29 mouse cellular contexts compared by ENCODE assay signal in the genomic region with DNA sequence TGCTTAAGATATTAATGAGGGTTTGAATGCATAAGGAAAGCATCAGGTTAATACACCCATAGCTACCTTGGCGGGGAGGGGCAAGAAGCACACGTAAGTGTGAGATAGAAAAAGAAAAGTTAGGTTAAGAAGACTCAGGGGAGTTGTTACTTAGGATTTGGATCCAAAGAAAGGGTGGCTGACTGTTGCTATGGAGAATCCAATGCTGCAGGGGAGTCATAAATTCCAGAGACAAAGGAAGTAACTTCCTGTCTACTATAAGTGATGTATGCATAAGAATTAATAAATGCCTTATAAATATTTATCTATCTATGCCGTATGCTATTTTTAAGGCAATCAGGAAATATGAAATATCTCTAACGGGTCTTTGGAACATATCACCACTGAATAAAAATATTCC.
DNase-seq lines count a peak whose midpoint lies in the region; ATAC-seq and TF ChIP-seq lines count a peak whose summit lies in the region.
"Had no signal": no experiment of that assay in that cellular context is flagged by ENCODE, and none has a peak within 500 bp of the region (broad histone marks: within the 10 kb centered on the region; RNA-seq: fewer than 3 reads in every experiment).

No protein-coding gene starts in this region.

- no peak for DNase-seq in limb, embryonic 10.5 days (ENCODE audit: low spot score)
- no peak for DNase-seq in limb, embryonic 14.5 days (ENCODE audit: low spot score)
- no peak for DNase-seq in left cerebral cortex, postnatal 36 days (ENCODE audit: low spot score in 2 of 2)
- DNase-seq: adrenal gland, postnatal 25 days; B cell, adult 2 months; cerebellum, adult 11-12 months; cerebellum, adult 9-11 months; gastrocnemius, adult 2 months; gastrocnemius, postnatal 36 days; heart, adult 18-20 months; heart, postnatal 36 days; kidney, postnatal 36 days; liver; lung, adult 2 months; lung, postnatal 14 days had no signal

- H3K4me2 ChIP-seq in limb, embryonic 13.5 days (replicated peaks), result no peak overlapping the region
- H3K4me2 ChIP-seq in limb, embryonic 14.5 days (replicated peaks; ENCODE audit: low read depth, low read length, severe bottlenecking), result no peak overlapping the region
- no peak overlapping the region for H3K4me2 ChIP-seq in neural tube, embryonic 14.5 days (ENCODE audit: low read depth, low read length)
- H3K4me2 ChIP-seq: forebrain, embryonic 12.5 days; heart, embryonic 11.5 days; hindbrain, embryonic 12.5 days; midbrain, embryonic 12.5 days had no signal

- H3K27ac ChIP-seq in limb, embryonic 13.5 days, result no peak overlapping the region
- H3K27ac ChIP-seq in limb, embryonic 10.5 days, result no peak overlapping the region
- peak overlapping the region; percentile 52; the same call in 1 of the 2 replicates for H3K27ac ChIP-seq in embryonic fibroblast, embryonic 13.5 days (ENCODE audit: insufficient read depth, low read length)
- H3K27ac ChIP-seq in limb, embryonic 14.5 days (replicated peaks; ENCODE audit: low read depth, low read length), result no peak overlapping the region
- no peak overlapping the region for H3K27ac ChIP-seq in neural tube, embryonic 14.5 days (ENCODE audit: low read depth, low read length)
- H3K27ac ChIP-seq: embryonic facial prominence, embryonic 13.5 days; forebrain, embryonic 12.5 days; gastrocnemius, adult 2 months; hindbrain, embryonic 12.5 days; left cerebral cortex, adult 2 months; liver, embryonic 14.5 days had no signal

- no peak for TF ChIP-seq POLR2A in embryonic fibroblast, embryonic 13.5 days (IDR thresholded peaks at IDR 0.05; ENCODE audit: low read depth, low read length)
- no peak for TF ChIP-seq POLR2A in limb, embryonic 14.5 days (IDR thresholded peaks at IDR 0.05; ENCODE audit: borderline replicate concordance, extremely low read depth, insufficient read depth, insufficient read length)

- no peak for TF ChIP-seq CTCF in embryonic fibroblast, embryonic 13.5 days (IDR thresholded peaks at IDR 0.05; ENCODE audit: borderline replicate concordance, insufficient read depth, low read length)

- ATAC-seq in limb, embryonic 13.5 days (ENCODE audit: low FRiP score, low read depth), result peak; percentile 48; the same call in 1 of the 2 replicates
- ATAC-seq in limb, embryonic 14.5 days (ENCODE audit: low FRiP score, low read depth), result peak; percentile 37; the same call in 1 of the 2 replicates
- ATAC-seq in neural tube, embryonic 14.5 days (ENCODE audit: low read depth), result peak; percentile 50; the same call in 1 of the 2 replicates
- ATAC-seq: intestine, postnatal 0 days had no signal

- 49% methylated on average over 4 of the region's 4 CpGs for WGBS in limb, embryonic 13.5 days
- 87% methylated on average over 4 of the region's 4 CpGs for WGBS in limb, embryonic 10.5 days
- WGBS in limb, embryonic 14.5 days, result 44% methylated on average over 4 of the region's 4 CpGs
- WGBS in neural tube, embryonic 14.5 days, result 41% methylated on average over 4 of the region's 4 CpGs

- H3K36me3 ChIP-seq in limb, embryonic 13.5 days, result peaks cover 4% of the 10 kb centered on the region; the same call in 1 of the 2 replicates
- H3K36me3 ChIP-seq in limb, embryonic 10.5 days, result no peaks in the 10 kb centered on the region
- H3K36me3 ChIP-seq in limb, embryonic 14.5 days (ENCODE audit: control insufficient read depth, insufficient read depth, low read length), result no peaks in the 10 kb centered on the region
- H3K36me3 ChIP-seq in neural tube, embryonic 14.5 days (ENCODE audit: control insufficient read depth, insufficient read depth, low read length), result no peaks in the 10 kb centered on the region
- H3K36me3 ChIP-seq: embryonic facial prominence, embryonic 13.5 days; forebrain, embryonic 12.5 days; hindbrain, embryonic 12.5 days; midbrain, embryonic 12.5 days had no signal

- no peak overlapping the region for H3K9ac ChIP-seq in limb, embryonic 13.5 days
- H3K9ac ChIP-seq in limb, embryonic 14.5 days (ENCODE audit: low read depth, low read length, severe bottlenecking), result no peak overlapping the region
- H3K9ac ChIP-seq in neural tube, embryonic 14.5 days (replicated peaks; ENCODE audit: low read depth, low read length), result no peak overlapping the region
- H3K9ac ChIP-seq: embryonic facial prominence, embryonic 13.5 days; forebrain, embryonic 12.5 days; hindbrain, embryonic 12.5 days; liver, embryonic 14.5 days; midbrain, embryonic 12.5 days had no signal

- no peaks in the 10 kb centered on the region for H3K9me3 ChIP-seq in limb, embryonic 13.5 days
- H3K9me3 ChIP-seq in limb, embryonic 10.5 days (replicated peaks), result no peaks in the 10 kb centered on the region
- no peaks in the 10 kb centered on the region for H3K9me3 ChIP-seq in limb, embryonic 14.5 days (ENCODE audit: control insufficient read depth, low read length)
- no peaks in the 10 kb centered on the region for H3K9me3 ChIP-seq in neural tube, embryonic 14.5 days (ENCODE audit: control insufficient read depth, low read length)
- H3K9me3 ChIP-seq: embryonic facial prominence, embryonic 13.5 days; forebrain, embryonic 12.5 days; hindbrain, embryonic 12.5 days; midbrain, embryonic 12.5 days had no signal

- intact Hi-C loops in left cerebral cortex, postnatal 36 days (cut with DNase I), result no loop called here

- no peaks in the 10 kb centered on the region for H3K27me3 ChIP-seq in limb, embryonic 13.5 days
- no peaks in the 10 kb centered on the region for H3K27me3 ChIP-seq in limb, embryonic 10.5 days (ENCODE audit: low read depth, poor library complexity, severe bottlenecking)
- no peaks in the 10 kb centered on the region for H3K27me3 ChIP-seq in limb, embryonic 14.5 days (ENCODE audit: control insufficient read depth, insufficient read depth, low read length)
- no peaks in the 10 kb centered on the region for H3K27me3 ChIP-seq in neural tube, embryonic 14.5 days (ENCODE audit: control insufficient read depth, insufficient read depth, low read length)
- H3K27me3 ChIP-seq: embryonic facial prominence, embryonic 13.5 days; forebrain, embryonic 12.5 days; hindbrain, embryonic 12.5 days; midbrain, embryonic 12.5 days had no signal

- H3K4me1 ChIP-seq in limb, embryonic 13.5 days, result peaks cover 25% of the 10 kb centered on the region
- 0 out of 2 replicates have a peak, but pooled peaks cover 4% of the 10 kb centered on the region for H3K4me1 ChIP-seq in limb, embryonic 10.5 days
- no peaks in the 10 kb centered on the region; the same call in 1 of the 2 replicates for H3K4me1 ChIP-seq in embryonic fibroblast, embryonic 13.5 days (ENCODE audit: control insufficient read depth, insufficient read depth, low read length)
- peaks cover 14% of the 10 kb centered on the region for H3K4me1 ChIP-seq in limb, embryonic 14.5 days (ENCODE audit: control insufficient read depth, insufficient read depth, low read length)
- H3K4me1 ChIP-seq in neural tube, embryonic 14.5 days (ENCODE audit: control insufficient read depth, insufficient read depth, low read length), result peaks cover 5% of the 10 kb centered on the region; the same call in 1 of the 2 replicates

- H3K4me3 ChIP-seq in limb, embryonic 13.5 days, result no peak overlapping the region
- no peak overlapping the region for H3K4me3 ChIP-seq in limb, embryonic 10.5 days
- no peak overlapping the region for H3K4me3 ChIP-seq in embryonic fibroblast, embryonic 13.5 days (ENCODE audit: insufficient read depth, low read length)
- no peak overlapping the region for H3K4me3 ChIP-seq in limb, embryonic 14.5 days (replicated peaks; ENCODE audit: low read length)
- no peak overlapping the region for H3K4me3 ChIP-seq in neural tube, embryonic 14.5 days (ENCODE audit: low read depth, low read length)
- H3K4me3 ChIP-seq: embryonic facial prominence, embryonic 13.5 days; erythroblast, embryonic 14.5 days; forebrain, embryonic 12.5 days; gastrocnemius, adult 2 months; hindbrain, embryonic 12.5 days; layer of hippocampus, adult 2 months; left cerebral cortex, adult 2 months; midbrain, embryonic 12.5 days; myocyte had no signal
